Mouse (Mus musculus) neural tube, embryonic 14.5 days (tissue): ENCODE results near the gene Lime1. TPM values are rescaled to one million over a fixed set of nuclear protein-coding genes. Genes with fewer than 3 reads are reported as not detected.

Experiments used
- ATAC-seq: fragments of 200-750 bp; cut with Nextera tagmentation; 2 replicates; pipeline ENCODE4 v1.8.0; 2017; ENCODE audit warnings: low read depth, mild to moderate bottlenecking, moderate TSS enrichment, moderate library complexity
- H3K27ac ChIP-seq: fragments of 300-500 bp; sonication (generic); 2 replicates; pipeline ENCODE4 v1.5.1; 2014; ENCODE audit warnings: low read depth, mild to moderate bottlenecking, control low read depth, low read length, moderate library complexity, mixed read lengths
- H3K27me3 ChIP-seq: fragments of 300-500 bp; sonication (generic); 2 replicates; pipeline ENCODE4 v1.6.1; 2014; ENCODE audit warnings: low read length; ENCODE audit not compliant: control insufficient read depth, insufficient read depth
- H3K36me3 ChIP-seq: fragments of 300-500 bp; sonication (generic); 2 replicates; pipeline ENCODE4 v1.6.1; 2014; ENCODE audit warnings: low read length, mixed read lengths; ENCODE audit not compliant: control insufficient read depth, insufficient read depth
- H3K4me1 ChIP-seq: fragments of 300-500 bp; sonication (generic); 2 replicates; pipeline ENCODE4 v1.6.1; 2014; ENCODE audit warnings: low read length; ENCODE audit not compliant: control insufficient read depth, insufficient read depth
- H3K4me2 ChIP-seq: fragments of 300-500 bp; sonication (generic); 2 replicates; pipeline ENCODE4 v1.6.1; 2014; ENCODE audit warnings: mild to moderate bottlenecking, low read depth, low read length, control low read depth
- H3K4me3 ChIP-seq: fragments of 300-500 bp; sonication (generic); 2 replicates; pipeline ENCODE4 v1.5.1; 2014; ENCODE audit warnings: low read depth, low read length, control low read depth, mixed read lengths
- H3K9ac ChIP-seq: fragments of 300-500 bp; sonication (generic); replicated peaks from 2 replicates; pipeline ENCODE4 v1.6.1; 2014; ENCODE audit warnings: low read depth, mild to moderate bottlenecking, control low read depth, low read length, mixed read lengths
- H3K9me3 ChIP-seq: fragments of 300-500 bp; sonication (generic); 2 replicates; pipeline ENCODE4 v1.6.1; 2016; ENCODE audit warnings: low read length; ENCODE audit not compliant: control insufficient read depth
- WGBS: fragments of 180-500 bp; shearing (Covaris S2); extraction: QIAGEN DNeasy Blood & Tissue Kit; methylation state at CpG from one replicate; pipeline ENCODE4 v1.1.7; 2014; 5-methylcytosine and 5-hydroxymethylcytosine counted together
- polyA plus RNA-seq: library from polyadenylated mRNA; unstranded; fragments of >200 nt; fragmentation: Nextera tagmentation; extraction: Ambion mirVana; gene quantifications from 2 replicates; pipeline ENCODE4 v1.2.1, GENCODE M21; 2014

Lime1 gene
- polyA plus RNA-seq, 1 experiment from 2014 or later = 46.2 TPM

GRCm38 (mm10) chr2:181423834-181424233 lies 44.0 kb downstream of the Lime1 start:
- no peak overlapping the region for H3K27ac ChIP-seq
- H3K27me3 ChIP-seq = no peaks in the 10 kb centered on the region
- no peak overlapping the region for H3K4me2 ChIP-seq
- WGBS = 93% methylated on average over 9 of the region's 9 CpGs
- no peaks in the 10 kb centered on the region for H3K9me3 ChIP-seq
- no peak overlapping the region for H3K9ac ChIP-seq
- no peaks in the 10 kb centered on the region for H3K4me1 ChIP-seq
- peaks cover 7% of the 10 kb centered on the region; the same call in 1 of the 2 replicates for H3K36me3 ChIP-seq
- ATAC-seq = no peak
- H3K4me3 ChIP-seq = no peak overlapping the region

Other genes starting within 250 kb of the Lime1 start
- 56.7 and 60.6 TPM in 2 replicates for gene Kcnq2, start 244.8 kb upstream of the Lime1 start, polyA plus RNA-seq
- gene Eef1a2, start 223.1 kb upstream of the Lime1 start, polyA plus RNA-seq = 17.5 and 24.4 TPM in 2 replicates
- gene Ppdpf, start 192.8 kb upstream of the Lime1 start, polyA plus RNA-seq = 419 and 445 TPM in 2 replicates
- gene Ptk6, start 177.3 kb upstream of the Lime1 start, polyA plus RNA-seq = not detected in 2 replicates
- 0.15 and 0.19 TPM in 2 replicates for gene Srms, start 166.9 kb upstream of the Lime1 start, polyA plus RNA-seq
- gene Fndc11, start 160.1 kb upstream of the Lime1 start, polyA plus RNA-seq = 0.23 TPM in 1 of 2 replicates, not detected in the other
- 0.28 and 0.45 TPM in 2 replicates for gene Helz2, start 138.1 kb upstream of the Lime1 start, polyA plus RNA-seq
- gene Gmeb2, start 92.0 kb upstream of the Lime1 start, polyA plus RNA-seq = 19.3 and 19.9 TPM in 2 replicates
- 1,346 and 1,661 TPM in 2 replicates for gene Stmn3, start 65.6 kb upstream of the Lime1 start, polyA plus RNA-seq
- gene Rtel1, start 60.3 kb upstream of the Lime1 start, polyA plus RNA-seq = 37.4 and 43.9 TPM in 2 replicates
- 59.3 and 67.7 TPM in 2 replicates for gene Zgpat, start 15.2 kb upstream of the Lime1 start, polyA plus RNA-seq
- 57.8 and 66.0 TPM in 2 replicates for gene Arfrp1, start 14.7 kb upstream of the Lime1 start, polyA plus RNA-seq
- 18.2 and 22.8 TPM in 2 replicates for gene Zbtb46, start 79.3 kb downstream of the Lime1 start, polyA plus RNA-seq
- gene Abhd16b, start 113.1 kb downstream of the Lime1 start, polyA plus RNA-seq = not detected in 2 replicates
- 116 and 120 TPM in 2 replicates for gene Tpd52l2, start 117.1 kb downstream of the Lime1 start, polyA plus RNA-seq
- 245 and 250 TPM in 2 replicates for gene Dnajc5, start 140.4 kb downstream of the Lime1 start, polyA plus RNA-seq
- gene Uckl1, start 204.8 kb downstream of the Lime1 start, polyA plus RNA-seq = 61.3 and 66.6 TPM in 2 replicates
- 50.3 and 65.6 TPM in 2 replicates for gene Prpf6, start 211.8 kb downstream of the Lime1 start, polyA plus RNA-seq
- 85.1 and 87.5 TPM in 2 replicates for gene Zfp512b, start 212.7 kb downstream of the Lime1 start, polyA plus RNA-seq
- gene Samd10, start 219.1 kb downstream of the Lime1 start, polyA plus RNA-seq = 189 and 220 TPM in 2 replicates